Mouse (Mus musculus) ES-E14 (cell line): ENCODE measurements around the gene Rpl6.

Experiments
- CHD2 ChIP-seq: IDR thresholded peaks from 2 replicates; pipeline ENCODE4 v1.6.1; 2014; ENCODE audit warnings: mild to moderate bottlenecking, low read depth, low read length, inconsistent platforms
- HCFC1 ChIP-seq: IDR thresholded peaks from 2 replicates; pipeline ENCODE4 v1.6.1; 2012; ENCODE audit warnings: low read length, inconsistent platforms, borderline replicate concordance; ENCODE audit not compliant: insufficient read depth
- MAFK ChIP-seq: IDR thresholded peaks from 2 replicates; pipeline ENCODE4 v1.6.1; 2014; ENCODE audit warnings: mild to moderate bottlenecking, low read depth, low read length, inconsistent platforms; ENCODE audit not compliant: insufficient read depth
- ZC3H11A ChIP-seq: IDR thresholded peaks from 2 replicates; pipeline ENCODE4 v1.6.1; 2012; ENCODE audit warnings: low read depth, mild to moderate bottlenecking, inconsistent platforms, low read length, borderline replicate concordance
- ZNF384 ChIP-seq: IDR thresholded peaks from 2 replicates; pipeline ENCODE4 v1.6.1; 2012; ENCODE audit warnings: low read depth, low read length, inconsistent platforms

DNA sequence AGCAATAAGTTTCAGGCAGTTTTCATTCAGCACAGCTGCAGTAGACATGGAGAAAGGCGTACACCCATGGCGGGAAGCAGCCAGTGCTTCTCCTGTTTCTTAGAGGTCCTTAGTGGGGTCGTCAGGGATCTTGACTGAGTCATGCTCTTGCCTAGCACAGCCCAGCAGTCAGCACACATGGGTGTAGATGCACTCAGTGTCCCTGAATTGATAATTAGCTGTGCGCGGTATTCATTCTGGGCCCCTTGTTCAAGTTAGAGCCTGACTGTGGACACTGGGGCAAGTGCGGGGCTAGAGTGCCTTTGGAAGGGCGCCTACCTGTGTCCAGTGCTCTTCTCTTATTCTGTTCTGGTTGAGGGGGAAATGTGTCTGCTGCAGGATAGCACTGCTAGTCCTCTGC lies 40.9 kb downstream of the Rpl6 start:
- TF ChIP-seq ZNF384 (no peak), CHD2 (no peak), MAFK (no peak), ZC3H11A (no peak), HCFC1 (no peak)
